Mouse (Mus musculus) Patski (cell line): ENCODE results near the gene Supt3. TPM values are rescaled to one million over a fixed set of nuclear protein-coding genes. Genes with fewer than 3 reads are reported as not detected.

Experiments used
- ATAC-seq: fragments of 100-300 bp; one replicate; pipeline ENCODE4 v1.8.0; 2021
- CTCF ChIA-PET: fragments of 350-600 bp; sonication (Branson Sonifier 250); formaldehyde crosslinking; loops from one replicate; lab custom pipeline; 2022; ENCODE audit warnings: inconsistent platforms; lab: Charles Lee
- POLR2A ChIA-PET: fragments of 350-600 bp; sonication (Branson Sonifier 250); formaldehyde crosslinking; loops from one replicate; lab custom pipeline; 2022; ENCODE audit warnings: antibody characterized with exemption, inconsistent platforms; lab: Charles Lee
- DNase-seq: peaks from one replicate; pipeline ENCODE4 v3.0.0-alpha.2; 2011; ENCODE audit warnings: low read depth, low spot score
- H3K27me3 ChIP-seq: fragments of 371-371 bp; one replicate; pipeline ENCODE4 v1.5.1; 2021
- CTCF ChIP-seq: fragments of 100-300 bp; IDR thresholded peaks from one replicate; pipeline ENCODE4 v1.5.1; 2021
- in situ Hi-C: fragments of 300-500 bp; cut with MboI; formaldehyde crosslinking; loops from 3 replicates; pipeline ENCODE4 v1.11.1; 2018; ENCODE audit warnings: low pct_unique_long_range_greater_than_20kb, mixed read lengths
- polyA plus RNA-seq: library from polyadenylated mRNA; unstranded; gene quantifications from one replicate; pipeline ENCODE4 v1.2.3, GENCODE M21; 2021

Gene Supt3
- polyA plus RNA-seq, 1 experiment from 2014 or later, result 28.5 TPM

DNA sequence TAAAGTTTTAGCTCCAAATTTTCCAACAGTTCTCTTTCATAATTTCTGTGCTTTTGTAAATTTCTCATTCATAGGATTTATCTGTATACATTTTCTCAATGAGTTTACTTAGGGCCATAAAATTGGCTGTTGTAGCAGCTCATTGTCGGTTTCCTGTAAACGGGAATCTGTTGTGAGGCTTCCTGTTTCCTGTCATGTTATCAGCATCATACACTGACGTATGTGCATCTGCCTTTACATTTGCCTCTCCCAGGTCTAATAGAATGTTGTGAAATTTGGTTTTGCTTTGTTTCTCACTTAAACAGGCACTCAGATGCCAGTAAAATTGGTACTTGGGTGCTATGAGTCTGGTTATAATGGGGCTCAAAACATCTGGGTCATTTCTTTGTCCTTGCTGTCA is 338.4 kb downstream of the Supt3 start:
- ATAC-seq, result no peak
- no peaks in the 10 kb centered on the region for H3K27me3 ChIP-seq
- CTCF ChIA-PET, result interaction anchor here (0.7 to 1.3 kb wide), 2 partner anchors 14 to 32 kb away, joined by 3 to 5 read pairs; no protein-coding TSS in a partner anchor
- DNase-seq, result no peak
- TF ChIP-seq CTCF, result no peak
- POLR2A ChIA-PET, result no interaction called here
- in situ Hi-C loops, result no loop called here

DNA sequence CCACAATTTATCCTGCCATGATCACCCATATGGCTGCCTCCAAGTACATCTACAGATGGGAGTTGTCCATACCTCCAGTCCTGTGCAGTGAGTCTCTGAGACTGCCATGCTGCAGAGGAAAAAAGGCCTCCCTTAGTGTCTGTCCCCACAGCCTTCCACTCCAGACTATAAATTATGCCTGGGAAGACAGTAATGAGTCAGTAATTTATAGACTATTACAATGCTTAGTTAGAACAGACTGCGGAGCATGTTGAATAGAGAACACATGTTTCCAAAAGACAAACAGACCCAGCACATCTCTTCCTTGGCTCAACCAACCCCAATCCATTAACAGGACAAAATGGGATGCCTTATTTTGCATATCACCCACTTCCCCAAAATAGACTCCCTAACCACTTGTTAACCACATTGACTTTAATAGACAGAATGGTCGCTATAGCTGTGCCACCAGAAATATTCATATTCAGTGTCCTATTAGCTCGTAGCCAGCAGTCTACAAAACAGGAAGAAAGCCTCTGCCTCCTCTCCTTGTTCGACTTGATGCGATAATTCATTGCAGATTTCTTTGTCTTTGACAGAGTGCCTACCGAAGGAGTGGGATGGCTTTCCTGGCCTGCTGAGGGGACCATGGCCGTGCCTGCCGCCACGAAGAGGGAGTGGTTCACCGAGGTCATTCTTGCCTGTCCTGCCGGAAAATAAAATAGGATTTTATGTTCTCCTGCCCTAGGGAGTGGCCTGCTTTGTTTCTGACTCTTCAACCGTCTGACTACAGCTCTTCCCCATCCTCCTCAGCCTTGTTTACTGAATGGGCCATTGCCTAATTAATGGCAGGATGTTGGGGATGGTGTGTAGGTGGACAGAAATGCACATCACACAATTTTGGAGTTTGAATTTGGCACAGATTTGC is 341.9 kb downstream of the Supt3 start:
- no peak for ATAC-seq
- ChIA-PET POLR2A (no interaction called here), CTCF (no interaction called here)
- no peaks in the 10 kb centered on the region for H3K27me3 ChIP-seq
- in situ Hi-C loops, result no loop called here
- no peak for TF ChIP-seq CTCF
- no peak for DNase-seq

DNA sequence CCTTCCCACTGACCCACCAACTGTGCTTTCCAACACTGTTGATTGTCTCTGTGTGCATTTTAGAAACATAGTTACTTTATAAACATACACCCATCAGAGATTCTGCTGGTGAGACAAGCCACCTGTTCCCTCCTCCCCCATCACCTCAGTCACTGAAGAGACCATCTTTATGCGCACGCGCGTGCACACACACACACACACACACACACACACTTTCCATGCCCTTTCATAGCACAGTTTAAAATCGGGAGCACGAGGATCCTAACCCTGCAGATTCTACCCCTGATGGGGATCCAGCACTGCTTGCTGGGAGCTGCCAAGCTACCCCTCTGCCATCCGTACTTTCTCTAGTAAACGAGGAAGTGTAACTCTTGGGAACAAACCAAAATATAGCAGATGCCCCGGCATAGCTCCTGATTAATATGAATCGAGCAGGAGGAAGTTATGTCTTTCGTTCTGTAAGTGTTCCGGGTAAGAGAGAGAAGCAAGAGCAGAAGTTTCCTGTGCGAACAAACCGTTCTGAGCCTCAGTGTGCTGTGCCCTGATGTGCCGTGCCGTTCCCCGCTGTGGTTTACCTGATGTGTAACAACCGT is 342.8 kb downstream of the Supt3 start:
- TF ChIP-seq CTCF, result no peak
- in situ Hi-C loops, result no loop called here
- DNase-seq, result no peak
- ATAC-seq, result no peak
- CTCF ChIA-PET, result no interaction called here
- no peaks in the 10 kb centered on the region for H3K27me3 ChIP-seq
- POLR2A ChIA-PET, result interaction anchor here (0.5 kb wide), 1 partner anchor 99 kb away, joined by 5 read pairs; no protein-coding TSS in a partner anchor

- in situ Hi-C loops, result no loop called here
- TF ChIP-seq CTCF, result no peak
- DNase-seq (no peak), ATAC-seq (no peak)
- ChIA-PET CTCF (interaction anchor here (1.5 kb wide), 1 partner anchor 13 kb away, joined by 3 read pairs; no protein-coding TSS in a partner anchor), POLR2A (no interaction called here)
- no peaks in the 10 kb centered on the region for H3K27me3 ChIP-seq
Measured at GRCm38 (mm10) chr17:45123856-45124255, 346.9 kb downstream of the Supt3 start.

GRCm38 (mm10) chr17:45128611-45129010 is 351.7 kb downstream of the Supt3 start:
- DNase-seq (no peak), ATAC-seq (no peak)
- no peak for TF ChIP-seq CTCF
- ChIA-PET CTCF (no interaction called here), POLR2A (no interaction called here)
- in situ Hi-C loops, result no loop called here
- H3K27me3 ChIP-seq, result no peaks in the 10 kb centered on the region

GRCm38 (mm10) chr17:45133501-45134400 is 356.8 kb downstream of the Supt3 start:
- ChIA-PET POLR2A (no interaction called here), CTCF (interaction anchor here (1.6 kb wide), 1 partner anchor 102 kb away, joined by 3 read pairs; no protein-coding TSS in a partner anchor)
- ATAC-seq (no peak), DNase-seq (no peak)
- TF ChIP-seq CTCF, result no peak
- H3K27me3 ChIP-seq, result no peaks in the 10 kb centered on the region
- in situ Hi-C loops, result no loop called here

DNA sequence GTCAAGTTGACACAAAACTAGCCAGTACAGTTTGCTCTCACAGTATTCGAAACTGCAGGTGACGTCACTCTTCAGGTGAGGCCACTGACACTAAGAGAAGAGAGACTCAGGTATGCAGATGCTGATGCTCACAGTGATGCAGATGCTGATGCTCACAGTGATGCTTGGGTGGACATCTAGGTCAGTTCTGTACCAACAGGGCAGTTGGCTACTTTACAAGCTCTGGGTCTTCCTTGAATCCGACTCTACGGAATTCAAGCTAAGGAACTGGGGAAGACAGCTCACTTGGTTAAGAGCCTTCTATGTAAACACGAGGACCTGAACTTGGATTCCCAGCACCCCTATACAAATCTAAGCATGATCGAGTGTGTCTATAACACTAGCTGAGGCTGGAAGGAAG is 359.5 kb downstream of the Supt3 start:
- ChIA-PET CTCF (interaction anchor here (1.0 to 1.2 kb wide), 2 partner anchors 13 to 15 kb away, joined by 3 read pairs; no protein-coding TSS in a partner anchor), POLR2A (no interaction called here)
- DNase-seq, result no peak
- in situ Hi-C loops, result no loop called here
- no peak for ATAC-seq
- no peaks in the 10 kb centered on the region for H3K27me3 ChIP-seq
- no peak for TF ChIP-seq CTCF

GRCm38 (mm10) chr17:45143043-45143442 is 366.1 kb downstream of the Supt3 start:
- no peaks in the 10 kb centered on the region for H3K27me3 ChIP-seq
- POLR2A ChIA-PET, result no interaction called here
- no peak for DNase-seq
- TF ChIP-seq CTCF, result no peak
- ATAC-seq, result no peak
- CTCF ChIA-PET, result no interaction called here
- in situ Hi-C loops, result no loop called here

- in situ Hi-C loops, result no loop called here
- no peak for TF ChIP-seq CTCF
- DNase-seq (no peak), ATAC-seq (no peak)
- ChIA-PET POLR2A (no interaction called here), CTCF (interaction anchor here (1.3 kb wide), 1 partner anchor 43 kb away, joined by 3 read pairs; no protein-coding TSS in a partner anchor)
- no peaks in the 10 kb centered on the region for H3K27me3 ChIP-seq
Measured at GRCm38 (mm10) chr17:45144656-45145055, 367.7 kb downstream of the Supt3 start.

GRCm38 (mm10) chr17:45151312-45151929 is 374.5 kb downstream of the Supt3 start:
- ATAC-seq (no peak), DNase-seq (no peak)
- ChIA-PET CTCF (no interaction called here), POLR2A (no interaction called here)
- in situ Hi-C loops, result no loop called here
- no peaks in the 10 kb centered on the region for H3K27me3 ChIP-seq
- no peak for TF ChIP-seq CTCF
